Mouse (Mus musculus) kidney, adult 2 months (tissue): ENCODE data around the gene Hoxd3.

Experiments used
- CTCF ChIP-seq: fragments of 200-500 bp; conservative IDR thresholded peaks from 2 replicates; pipeline ENCODE4 v1.5.1; 2011; ENCODE audit warnings: low read depth, mild to moderate bottlenecking, control low read depth, low read length, moderate library complexity, mixed read lengths; ENCODE audit not compliant: insufficient read depth, insufficient read length
- POLR2A ChIP-seq: fragments of 200-500 bp; IDR thresholded peaks from one replicate; pipeline ENCODE4 v1.6.1; 2011; ENCODE audit warnings: low read depth, low read length, control low read depth

DNA sequence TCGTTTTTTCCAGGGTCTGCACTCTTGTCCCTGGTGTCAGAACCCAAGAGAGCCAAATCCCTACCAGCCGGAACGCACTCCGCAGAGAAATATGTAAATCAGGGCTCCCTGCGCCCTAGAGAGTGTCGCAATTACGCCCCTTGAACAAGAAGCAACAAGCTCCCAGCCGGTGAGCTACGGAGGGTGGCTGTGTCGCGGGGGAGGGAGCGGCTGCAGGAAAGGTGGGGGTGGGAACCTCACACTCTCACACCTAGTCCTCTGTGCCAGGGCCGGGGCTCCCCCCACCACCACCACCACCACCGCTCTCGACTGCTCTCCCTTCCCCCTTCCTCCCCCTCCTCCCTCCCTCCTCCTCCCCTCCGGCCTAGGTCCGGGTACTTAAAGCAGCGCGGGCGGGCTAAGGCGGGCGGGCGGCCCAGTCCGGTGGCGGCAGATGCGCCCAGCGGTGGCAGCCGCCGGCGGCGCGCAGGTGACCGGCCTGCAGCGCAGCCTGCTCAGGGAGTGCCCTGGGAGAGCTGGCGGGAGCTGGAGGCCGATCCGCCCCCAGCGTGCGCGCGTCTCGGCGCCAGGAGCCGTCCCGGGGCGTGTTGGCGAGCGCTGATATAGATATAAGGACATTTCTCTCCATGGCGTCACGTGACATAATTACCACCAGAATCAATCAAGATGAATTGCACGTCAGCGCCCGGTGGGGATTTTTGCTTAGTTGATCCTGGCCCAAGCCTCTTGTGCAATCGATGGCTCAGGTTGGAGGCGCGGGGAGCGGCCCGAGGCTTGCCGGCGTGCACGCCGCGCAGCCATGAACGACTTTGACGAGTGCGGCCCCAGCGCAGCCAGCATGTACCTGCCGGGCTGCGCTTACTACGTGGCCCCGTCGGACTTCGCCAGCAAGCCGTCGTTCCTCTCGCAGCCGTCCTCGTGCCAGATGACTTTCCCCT is 29.9 kb upstream of the Hoxd3 start:
- no peak for TF ChIP-seq POLR2A
- no peak for TF ChIP-seq CTCF
